Mouse (Mus musculus) embryonic facial prominence, embryonic 11.5 days (tissue): Measurements from ENCODE around the gene Gns. TPM values are rescaled to one million over a fixed set of nuclear protein-coding genes. Genes with fewer than 3 reads are reported as not detected.
A peak's percentile ranks its signal among the peaks of the same experiment; 100 is the strongest.

Experiments
- ATAC-seq: fragments of 200-750 bp; cut with Nextera tagmentation; replicated peaks from 2 replicates; pipeline ENCODE4 v1.8.0; 2017; ENCODE audit warnings: low read depth; ENCODE audit not compliant: insufficient number of reproducible peaks, low FRiP score, low TSS enrichment
- DNase-seq: peaks from one replicate; pipeline ENCODE4 v3.0.0-alpha.2; 2015; ENCODE audit warnings: low spot score
- H3K27ac ChIP-seq: fragments of 300-500 bp; sonication (generic); replicated peaks from 2 replicates; pipeline ENCODE4 v1.5.1; 2014; ENCODE audit warnings: mild to moderate bottlenecking, low read depth, low read length, control low read depth
- H3K27me3 ChIP-seq: fragments of 300-500 bp; sonication (generic); 2 replicates; pipeline ENCODE4 v1.6.1; 2014; ENCODE audit warnings: mild to moderate bottlenecking, low read length, moderate library complexity, mixed read lengths; ENCODE audit not compliant: control insufficient read depth, insufficient read depth
- H3K36me3 ChIP-seq: fragments of 300-500 bp; sonication (generic); replicated peaks from 2 replicates; pipeline ENCODE4 v1.6.1; 2014; ENCODE audit warnings: low read depth, mild to moderate bottlenecking, low read length, moderate library complexity, mixed read lengths; ENCODE audit not compliant: control insufficient read depth, insufficient read depth
- H3K4me1 ChIP-seq: fragments of 300-500 bp; sonication (generic); 2 replicates; pipeline ENCODE4 v1.6.1; 2014; ENCODE audit warnings: low read length, mixed read lengths; ENCODE audit not compliant: control insufficient read depth, insufficient read depth
- H3K4me2 ChIP-seq: fragments of 300-500 bp; sonication (generic); 2 replicates; pipeline ENCODE4 v1.6.1; 2014; ENCODE audit warnings: low read depth, mild to moderate bottlenecking, control low read depth, low read length, moderate library complexity
- H3K4me3 ChIP-seq: fragments of 300-500 bp; sonication (generic); 2 replicates; pipeline ENCODE4 v1.5.1; 2014; ENCODE audit warnings: low read depth, low read length, control low read depth
- H3K9ac ChIP-seq: fragments of 300-500 bp; sonication (generic); replicated peaks from 2 replicates; pipeline ENCODE4 v1.6.1; 2014; ENCODE audit warnings: mild to moderate bottlenecking, control low read depth, low read length
- H3K9me3 ChIP-seq: fragments of 300-500 bp; sonication (generic); replicated peaks from 2 replicates; pipeline ENCODE4 v1.6.1; 2016; ENCODE audit warnings: mild to moderate bottlenecking, low read length, inconsistent platforms, mixed read lengths; ENCODE audit not compliant: control insufficient read depth
- WGBS: fragments of 180-500 bp; shearing (Covaris S2); extraction: QIAGEN DNeasy Blood & Tissue Kit; methylation state at CpG from one replicate; pipeline ENCODE4 v1.1.7; 2014; 5-methylcytosine and 5-hydroxymethylcytosine counted together
- polyA plus RNA-seq: library from polyadenylated mRNA; unstranded; fragments of >200 nt; fragmentation: Nextera tagmentation; extraction: Ambion mirVana; gene quantifications from 2 replicates; pipeline ENCODE4 v1.2.1, GENCODE M21; 2014

Gns gene
- polyA plus RNA-seq, 1 experiment from 2014 or later: 45.3 TPM

GRCm38 (mm10) chr10:121351066-121351581 is 13.8 kb upstream of the Gns start, which contains the start of gene Tbc1d30:
Tbc1d30 (minus strand) TSS chr10:121351278.
- Histone ChIP-seq H3K9ac (peak within 1 kb of the TSS; percentile 11; the same call in 1 of the 2 replicates), H3K27ac (no peak within 1 kb of the TSS), H3K36me3 (no peaks in the 10 kb centered on the region), H3K27me3 (peaks cover 18% of the 10 kb centered on the region), H3K4me3 (peak within 1 kb of the TSS; percentile 45), H3K4me1 (peaks cover 5% of the 10 kb centered on the region), H3K4me2 (peak within 1 kb of the TSS; percentile 83), H3K9me3 (no peaks in the 10 kb centered on the region)
- under 1% methylated on average over 61 of the region's 61 CpGs for WGBS
- peak; percentile 56 for ATAC-seq
- DNase-seq: peak; percentile 43

- peak overlapping the region; percentile 45 for H3K4me3 ChIP-seq
- no peak overlapping the region for H3K27ac ChIP-seq
- no peaks in the 10 kb centered on the region for H3K9me3 ChIP-seq
- ATAC-seq (no peak), DNase-seq (no peak)
- no peak overlapping the region for H3K9ac ChIP-seq
- peaks cover 18% of the 10 kb centered on the region for H3K27me3 ChIP-seq
- H3K36me3 ChIP-seq: no peaks in the 10 kb centered on the region
- H3K4me2 ChIP-seq: no peak overlapping the region; the same call in 1 of the 2 replicates
- H3K4me1 ChIP-seq: peaks cover 5% of the 10 kb centered on the region
- 31% methylated on average over 15 of the region's 15 CpGs for WGBS
Observed at GRCm38 (mm10) chr10:121351692-121352290, 13.1 kb upstream of the Gns start.

GRCm38 (mm10) chr10:121360358-121360757 is 4.5 kb upstream of the Gns start:
- Histone ChIP-seq H3K9ac (no peak overlapping the region), H3K4me2 (no peak overlapping the region), H3K9me3 (no peaks in the 10 kb centered on the region), H3K27ac (no peak overlapping the region), H3K27me3 (no peaks in the 10 kb centered on the region), H3K4me1 (no peaks in the 10 kb centered on the region), H3K36me3 (no peaks in the 10 kb centered on the region), H3K4me3 (no peak overlapping the region)
- no peak for ATAC-seq
- WGBS: 92% methylated on average over 2 of the region's 2 CpGs
- DNase-seq: no peak

- no peak for ATAC-seq
- Histone ChIP-seq H3K4me1 (peaks cover 3% of the 10 kb centered on the region; the same call in 1 of the 2 replicates), H3K27me3 (no peaks in the 10 kb centered on the region), H3K9me3 (no peaks in the 10 kb centered on the region), H3K4me2 (no peak overlapping the region), H3K36me3 (no peaks in the 10 kb centered on the region), H3K4me3 (no peak overlapping the region), H3K27ac (no peak overlapping the region), H3K9ac (no peak overlapping the region)
- WGBS: 84% methylated on average over 8 of the region's 8 CpGs
- no peak for DNase-seq
Observed at GRCm38 (mm10) chr10:121363201-121363600, 1.7 kb upstream of the Gns start.

GRCm38 (mm10) chr10:121364306-121364705 is 584 bp upstream of the Gns start:
- no peak overlapping the region for H3K27ac ChIP-seq
- 27% methylated on average over 15 of the region's 15 CpGs for WGBS

GRCm38 (mm10) chr10:121365781-121366272 is 937 bp downstream of the Gns start:
- DNase-seq (peak; percentile 26), ATAC-seq (no peak)
- H3K4me2 ChIP-seq: peak overlapping the region; percentile 93

More at GRCm38 (mm10) chr10:121364306-121364705, 584 bp upstream of the Gns start:
- no peak for DNase-seq
- Histone ChIP-seq H3K4me2 (peak overlapping the region; percentile 93), H3K9me3 (no peaks in the 10 kb centered on the region), H3K36me3 (no peaks in the 10 kb centered on the region), H3K4me3 (peak overlapping the region; percentile 97), H3K27me3 (no peaks in the 10 kb centered on the region), H3K9ac (peak overlapping the region; percentile 61), H3K4me1 (peaks cover 3% of the 10 kb centered on the region; the same call in 1 of the 2 replicates)
- ATAC-seq: no peak

GRCm38 (mm10) chr10:121367271-121367670 is 2.4 kb downstream of the Gns start:
- Histone ChIP-seq H3K9me3 (no peaks in the 10 kb centered on the region), H3K27me3 (no peaks in the 10 kb centered on the region), H3K4me2 (no peak overlapping the region), H3K36me3 (no peaks in the 10 kb centered on the region), H3K4me3 (no peak overlapping the region), H3K27ac (no peak overlapping the region), H3K9ac (no peak overlapping the region), H3K4me1 (peaks cover 3% of the 10 kb centered on the region; the same call in 1 of the 2 replicates)
- DNase-seq (no peak), ATAC-seq (no peak)
- WGBS: 73% methylated on average over 13 of the region's 13 CpGs

More at GRCm38 (mm10) chr10:121365781-121366272, 937 bp downstream of the Gns start:
- WGBS: 8% methylated on average over 9 of the region's 9 CpGs
- H3K9ac ChIP-seq: peak overlapping the region; percentile 85; the same call in 1 of the 2 replicates
- H3K36me3 ChIP-seq: no peaks in the 10 kb centered on the region
- peak overlapping the region; percentile 97 for H3K4me3 ChIP-seq
- H3K27ac ChIP-seq: no peak overlapping the region
- H3K9me3 ChIP-seq: no peaks in the 10 kb centered on the region
- H3K27me3 ChIP-seq: no peaks in the 10 kb centered on the region
- H3K4me1 ChIP-seq: peaks cover 3% of the 10 kb centered on the region; the same call in 1 of the 2 replicates

- DNase-seq (no peak), ATAC-seq (no peak)
- peaks cover 3% of the 10 kb centered on the region; the same call in 1 of the 2 replicates for H3K4me1 ChIP-seq
- no peak overlapping the region for H3K27ac ChIP-seq
- WGBS: 88% methylated on average over 9 of the region's 9 CpGs
- no peaks in the 10 kb centered on the region for H3K36me3 ChIP-seq
- no peak overlapping the region for H3K4me3 ChIP-seq
- no peaks in the 10 kb centered on the region for H3K9me3 ChIP-seq
- no peaks in the 10 kb centered on the region for H3K27me3 ChIP-seq
- no peak overlapping the region for H3K4me2 ChIP-seq
- no peak overlapping the region for H3K9ac ChIP-seq
Observed at GRCm38 (mm10) chr10:121367780-121368179, 2.9 kb downstream of the Gns start.
